Mouse (Mus musculus) testis, adult 2 months (tissue): ENCODE data around the gene Ankrd36.

Experiments used
- CTCF ChIP-seq: fragments of 200-500 bp; IDR thresholded peaks from 2 replicates; pipeline ENCODE4 v1.5.1; 2012; ENCODE audit warnings: low read depth, mild to moderate bottlenecking, inconsistent platforms, low read length, moderate library complexity; ENCODE audit not compliant: control insufficient read depth, insufficient read depth, insufficient replicate concordance
- POLR2A ChIP-seq: fragments of 200-500 bp; IDR thresholded peaks from 2 replicates; pipeline ENCODE4 v1.6.1; 2012; ENCODE audit warnings: low read depth, mild to moderate bottlenecking, inconsistent platforms, low read length, moderate library complexity; ENCODE audit not compliant: control insufficient read depth

DNA sequence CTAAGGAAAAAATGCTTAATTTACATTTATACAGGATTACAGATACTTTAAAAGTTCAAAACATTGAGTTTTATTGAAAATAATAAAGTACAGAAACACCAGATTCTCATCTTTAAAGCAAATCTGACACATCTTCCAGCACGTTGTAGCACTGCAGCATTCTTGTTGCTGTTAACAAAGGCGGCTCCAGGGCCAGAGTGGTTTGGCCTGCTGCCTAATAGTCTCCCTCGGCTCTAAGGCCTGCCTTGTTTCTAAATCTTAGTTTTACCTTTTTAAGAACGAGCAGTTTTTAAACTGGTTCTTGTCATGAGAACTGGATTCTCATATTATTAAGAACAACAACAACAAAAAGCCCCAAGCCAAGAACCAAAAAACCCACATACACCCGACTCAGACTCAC, 40.6 kb upstream of the Ankrd36 start:
- TF ChIP-seq CTCF (no peak), POLR2A (no peak)
